Mouse (Mus musculus): ENCODE measurements around the gene Lypd3. TPM values are rescaled to one million over a fixed set of nuclear protein-coding genes. Genes with fewer than 3 reads are reported as not detected.

The Lypd3 gene
- polyA plus RNA-seq (2015; fragmentation: Nextera tagmentation; extraction: Ambion mirVana): 1.6 and 2.0 TPM in 2 replicates

DNA sequence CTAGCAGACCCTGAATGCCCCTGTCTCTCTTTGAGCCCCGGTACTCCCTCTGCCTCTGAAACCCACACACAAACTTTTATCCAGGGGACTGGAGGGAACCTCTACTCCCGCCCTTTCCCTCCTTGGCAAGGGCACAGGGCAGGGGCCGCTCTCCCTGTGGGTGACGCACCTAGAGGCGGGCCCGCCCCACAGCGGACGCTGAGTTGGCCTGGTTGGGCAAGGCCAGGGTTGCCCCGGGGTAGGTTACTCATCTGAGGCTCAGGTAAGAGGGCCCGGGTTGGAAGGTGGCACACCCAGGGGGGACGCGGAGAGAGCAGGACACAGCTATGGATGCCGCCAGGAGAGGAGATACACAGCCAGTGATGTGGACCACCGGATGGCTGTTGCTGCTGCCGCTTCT lies at the start of gene Lypd3:
TSS of gene Lypd3 (plus strand) at position 287 of the 400 bp plus-strand sequence.

GRCm38 (mm10) chr7:24587330-24588105 lies 48.8 kb upstream of the Lypd3 start, which contains the start of the genes Ethe1 and Zfp575:
Gene Ethe1 (plus strand): TSS chr7:24587543.
Gene Zfp575 (minus strand): TSS chr7:24587641.

GRCm38 (mm10) chr7:24610144-24610878 lies 26.0 kb upstream of the Lypd3 start, which contains the start of gene Phldb3:
Gene Phldb3 (plus strand): TSS chr7:24610763.

GRCm38 (mm10) chr7:24676575-24676974 lies 40.2 kb downstream of the Lypd3 start, which contains the start of gene Tex101:
Gene Tex101 (minus strand): TSS chr7:24676675.

Other genes with a start within 250 kb of the Lypd3 start
- 11.1 and 18.4 TPM in 2 replicates for gene Smg9, start 236.9 kb upstream of the Lypd3 start, polyA plus RNA-seq (2015; fragmentation: Nextera tagmentation; extraction: Ambion mirVana)
- not detected in 2 replicates for gene Irgc1, start 184.3 kb upstream of the Lypd3 start, polyA plus RNA-seq (2015; fragmentation: Nextera tagmentation; extraction: Ambion mirVana)
- gene Plaur, start 174.1 kb upstream of the Lypd3 start, polyA plus RNA-seq (2015; fragmentation: Nextera tagmentation; extraction: Ambion mirVana): 9.6 and 13.0 TPM in 2 replicates
- gene Cadm4, start 154.5 kb upstream of the Lypd3 start, polyA plus RNA-seq (2015; fragmentation: Nextera tagmentation; extraction: Ambion mirVana): 5.0 and 8.1 TPM in 2 replicates
- 24.2 and 36.0 TPM in 2 replicates for gene Zfp428, start 129.5 kb upstream of the Lypd3 start, polyA plus RNA-seq (2015; fragmentation: Nextera tagmentation; extraction: Ambion mirVana)
- gene AC161166.1, start 124.1 kb upstream of the Lypd3 start, polyA plus RNA-seq (2015; fragmentation: Nextera tagmentation; extraction: Ambion mirVana): 0.11 TPM in 1 of 2 replicates, not detected in the other
- 5.6 and 6.5 TPM in 2 replicates for gene Irgq, start 105.9 kb upstream of the Lypd3 start, polyA plus RNA-seq (2015; fragmentation: Nextera tagmentation; extraction: Ambion mirVana)
- 0.28 and 0.41 TPM in 2 replicates for gene Pinlyp, start 90.4 kb upstream of the Lypd3 start, polyA plus RNA-seq (2015; fragmentation: Nextera tagmentation; extraction: Ambion mirVana)
- gene Xrcc1, start 90.3 kb upstream of the Lypd3 start, polyA plus RNA-seq (2015; fragmentation: Nextera tagmentation; extraction: Ambion mirVana): 35.5 and 44.2 TPM in 2 replicates
- gene Ethe1, start 49.0 kb upstream of the Lypd3 start, polyA plus RNA-seq (2015; fragmentation: Nextera tagmentation; extraction: Ambion mirVana): 20.5 and 25.9 TPM in 2 replicates
- 2.8 and 5.6 TPM in 2 replicates for gene Zfp575, start 48.9 kb upstream of the Lypd3 start, polyA plus RNA-seq (2015; fragmentation: Nextera tagmentation; extraction: Ambion mirVana)
- 0.30 and 0.36 TPM in 2 replicates for gene Phldb3, start 25.8 kb upstream of the Lypd3 start, polyA plus RNA-seq (2015; fragmentation: Nextera tagmentation; extraction: Ambion mirVana)
- not detected in 2 replicates for gene Tex101, start 40.1 kb downstream of the Lypd3 start, polyA plus RNA-seq (2015; fragmentation: Nextera tagmentation; extraction: Ambion mirVana)
- gene BC049730, start 72.7 kb downstream of the Lypd3 start, polyA plus RNA-seq (2015; fragmentation: Nextera tagmentation; extraction: Ambion mirVana): not detected in 2 replicates
- not detected in 2 replicates for gene Gm4763, start 90.4 kb downstream of the Lypd3 start, polyA plus RNA-seq (2015; fragmentation: Nextera tagmentation; extraction: Ambion mirVana)
- gene Cd177, start 123.8 kb downstream of the Lypd3 start, polyA plus RNA-seq (2015; fragmentation: Nextera tagmentation; extraction: Ambion mirVana): 0.63 and 0.84 TPM in 2 replicates
- 0.36 and 0.82 TPM in 2 replicates for gene Ceacam10, start 140.7 kb downstream of the Lypd3 start, polyA plus RNA-seq (2015; fragmentation: Nextera tagmentation; extraction: Ambion mirVana)
- gene Gm9844, start 225.7 kb downstream of the Lypd3 start, polyA plus RNA-seq (2015; fragmentation: Nextera tagmentation; extraction: Ambion mirVana): 9.4 and 19.0 TPM in 2 replicates
- not detected in 2 replicates for gene Lypd4, start 233.4 kb downstream of the Lypd3 start, polyA plus RNA-seq (2015; fragmentation: Nextera tagmentation; extraction: Ambion mirVana)
- not detected in 2 replicates for gene Dmrtc2, start 233.5 kb downstream of the Lypd3 start, polyA plus RNA-seq (2015; fragmentation: Nextera tagmentation; extraction: Ambion mirVana)
- gene Rps19, start 247.8 kb downstream of the Lypd3 start, polyA plus RNA-seq (2015; fragmentation: Nextera tagmentation; extraction: Ambion mirVana): 1,981 and 2,504 TPM in 2 replicates

All from adrenal gland, postnatal 0 days (tissue).